Mouse (Mus musculus): ENCODE results near the gene Gse1. TPM values are rescaled to one million over a fixed set of nuclear protein-coding genes. Genes with fewer than 3 reads are reported as not detected.

Gse1 gene
- total and polyA plus RNA-seq, 3 experiments, result 12.1 to 24.3 (median 21.0) TPM

- H3K4me1 ChIP-seq (ENCODE audit: control insufficient read depth, insufficient read depth, low read length), result peaks cover 20% of the 10 kb centered on the region
- no peak overlapping the region for H3K27ac ChIP-seq
- no peaks in the 10 kb centered on the region for H3K79me2 ChIP-seq (replicated peaks; ENCODE audit: control insufficient read depth, insufficient read depth, low read length)
- no peak overlapping the region for H3K9ac ChIP-seq (ENCODE audit: low read depth, low read length)
- H3K27me3 ChIP-seq (ENCODE audit: control insufficient read depth, insufficient read depth, low read length), result no peaks in the 10 kb centered on the region
- DNase-seq, result no peak
- no peaks in the 10 kb centered on the region for H3K36me3 ChIP-seq (ENCODE audit: control insufficient read depth, insufficient read depth, low read length)
- 50% methylated on average over 14 of the region's 14 CpGs for WGBS
- no peak overlapping the region for H3K4me3 ChIP-seq
- intact Hi-C loops (cut with DNase I), result loop anchor here (5.0 kb wide), 1 partner anchor 84 kb away; no protein-coding TSS in a partner anchor
- TF ChIP-seq EP300 (IDR thresholded peaks at IDR 0.05; ENCODE audit: insufficient read depth, low read depth, low read length) (no peak), CTCF (IDR thresholded peaks at IDR 0.05) (no peak), POLR2A (IDR thresholded peaks at IDR 0.05; ENCODE audit: insufficient read depth, low read depth, low read length) (no peak)
Observed at GRCm38 (mm10) chr8:120278009-120278408, 49.8 kb downstream of the Gse1 start.

- no peaks in the 10 kb centered on the region for H3K36me3 ChIP-seq (ENCODE audit: control insufficient read depth, insufficient read depth, low read length)
- no peak overlapping the region for H3K4me3 ChIP-seq
- intact Hi-C loops (cut with DNase I), result loop anchor here (5.0 kb wide), 1 partner anchor 83 kb away; no protein-coding TSS in a partner anchor
- H3K4me1 ChIP-seq (ENCODE audit: control insufficient read depth, insufficient read depth, low read length), result peaks cover 21% of the 10 kb centered on the region
- no peak overlapping the region for H3K27ac ChIP-seq
- DNase-seq, result no peak
- H3K27me3 ChIP-seq (ENCODE audit: control insufficient read depth, insufficient read depth, low read length), result no peaks in the 10 kb centered on the region
- TF ChIP-seq EP300 (IDR thresholded peaks at IDR 0.05; ENCODE audit: insufficient read depth, low read depth, low read length) (no peak), POLR2A (IDR thresholded peaks at IDR 0.05; ENCODE audit: insufficient read depth, low read depth, low read length) (no peak), CTCF (IDR thresholded peaks at IDR 0.05) (no peak)
- no peaks in the 10 kb centered on the region for H3K79me2 ChIP-seq (replicated peaks; ENCODE audit: control insufficient read depth, insufficient read depth, low read length)
- H3K9ac ChIP-seq (ENCODE audit: low read depth, low read length), result no peak overlapping the region
- 76% methylated on average over 8 of the region's 8 CpGs for WGBS
Observed at GRCm38 (mm10) chr8:120279418-120279817, 51.2 kb downstream of the Gse1 start.

GRCm38 (mm10) chr8:120281487-120281886, 53.2 kb downstream of the Gse1 start:
- H3K4me3 ChIP-seq, result no peak overlapping the region
- no peak for TF ChIP-seq POLR2A (IDR thresholded peaks at IDR 0.05; ENCODE audit: insufficient read depth, low read depth, low read length)
- TF ChIP-seq EP300 (IDR thresholded peaks at IDR 0.05; ENCODE audit: insufficient read depth, low read depth, low read length), result peak; percentile 76
- TF ChIP-seq CTCF (IDR thresholded peaks at IDR 0.05), result peak; percentile 97

DNA sequence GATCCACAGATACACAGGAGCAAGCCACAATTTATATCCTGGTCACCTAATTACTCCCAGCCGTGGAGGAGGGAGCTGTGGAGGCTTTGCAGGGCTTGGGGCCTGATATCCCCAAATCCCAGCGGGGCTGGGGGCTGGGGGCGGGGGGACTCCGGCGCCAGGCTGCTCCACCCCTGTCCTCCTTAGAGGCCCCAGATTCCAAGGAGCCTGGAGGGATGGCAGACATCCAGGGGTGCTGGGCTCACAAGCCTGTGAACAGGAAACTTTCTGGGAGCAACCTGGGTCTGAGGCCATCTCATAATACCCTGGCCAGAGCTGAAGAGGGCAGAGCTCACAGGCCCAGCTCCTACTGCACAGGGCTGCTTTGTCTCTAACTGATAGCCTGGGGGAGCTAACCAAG, 54.2 kb downstream of the Gse1 start:
- Histone ChIP-seq H3K4me3 (no peak overlapping the region), H3K4me1 (ENCODE audit: control insufficient read depth, insufficient read depth, low read length) (peaks cover 29% of the 10 kb centered on the region), H3K9ac (ENCODE audit: low read depth, low read length) (no peak overlapping the region), H3K79me2 (replicated peaks; ENCODE audit: control insufficient read depth, insufficient read depth, low read length) (no peaks in the 10 kb centered on the region), H3K36me3 (ENCODE audit: control insufficient read depth, insufficient read depth, low read length) (no peaks in the 10 kb centered on the region), H3K27me3 (ENCODE audit: control insufficient read depth, insufficient read depth, low read length) (no peaks in the 10 kb centered on the region), H3K27ac (no peak overlapping the region)
- no peak for TF ChIP-seq POLR2A (IDR thresholded peaks at IDR 0.05; ENCODE audit: insufficient read depth, low read depth, low read length)
- TF ChIP-seq EP300 (IDR thresholded peaks at IDR 0.05; ENCODE audit: insufficient read depth, low read depth, low read length), result no peak
- TF ChIP-seq CTCF (IDR thresholded peaks at IDR 0.05), result no peak
- WGBS, result 23% methylated on average over 5 of the region's 5 CpGs
- DNase-seq, result no peak
- intact Hi-C loops (cut with DNase I), result no loop called here

More at GRCm38 (mm10) chr8:120281487-120281886, 53.2 kb downstream of the Gse1 start:
- H3K4me1 ChIP-seq (ENCODE audit: control insufficient read depth, insufficient read depth, low read length), result peaks cover 35% of the 10 kb centered on the region
- 24% methylated on average over 4 of the region's 4 CpGs for WGBS
- no peak overlapping the region for H3K27ac ChIP-seq
- no peaks in the 10 kb centered on the region for H3K27me3 ChIP-seq (ENCODE audit: control insufficient read depth, insufficient read depth, low read length)
- H3K79me2 ChIP-seq (replicated peaks; ENCODE audit: control insufficient read depth, insufficient read depth, low read length), result no peaks in the 10 kb centered on the region
- H3K9ac ChIP-seq (ENCODE audit: low read depth, low read length), result no peak overlapping the region
- DNase-seq, result peak; percentile 72 to 84
- H3K36me3 ChIP-seq (ENCODE audit: control insufficient read depth, insufficient read depth, low read length), result no peaks in the 10 kb centered on the region
- intact Hi-C loops (cut with DNase I), result loop anchor here (2.0 kb wide), 1 partner anchor 253 kb away; no protein-coding TSS in a partner anchor

GRCm38 (mm10) chr8:120284265-120284664, 56.0 kb downstream of the Gse1 start:
- Histone ChIP-seq H3K4me1 (ENCODE audit: control insufficient read depth, insufficient read depth, low read length) (peaks cover 31% of the 10 kb centered on the region), H3K27me3 (ENCODE audit: control insufficient read depth, insufficient read depth, low read length) (no peaks in the 10 kb centered on the region), H3K36me3 (ENCODE audit: control insufficient read depth, insufficient read depth, low read length) (no peaks in the 10 kb centered on the region), H3K4me3 (no peak overlapping the region), H3K79me2 (replicated peaks; ENCODE audit: control insufficient read depth, insufficient read depth, low read length) (no peaks in the 10 kb centered on the region), H3K9ac (ENCODE audit: low read depth, low read length) (no peak overlapping the region), H3K27ac (no peak overlapping the region)
- intact Hi-C loops (cut with DNase I), result loop anchor here (2.0 kb wide), 1 partner anchor 35 kb away; no protein-coding TSS in a partner anchor
- TF ChIP-seq CTCF (IDR thresholded peaks at IDR 0.05), result no peak
- TF ChIP-seq POLR2A (IDR thresholded peaks at IDR 0.05; ENCODE audit: insufficient read depth, low read depth, low read length), result no peak
- TF ChIP-seq EP300 (IDR thresholded peaks at IDR 0.05; ENCODE audit: insufficient read depth, low read depth, low read length), result no peak
- DNase-seq, result no peak
- WGBS, result 82% methylated on average over 9 of the region's 9 CpGs

DNA sequence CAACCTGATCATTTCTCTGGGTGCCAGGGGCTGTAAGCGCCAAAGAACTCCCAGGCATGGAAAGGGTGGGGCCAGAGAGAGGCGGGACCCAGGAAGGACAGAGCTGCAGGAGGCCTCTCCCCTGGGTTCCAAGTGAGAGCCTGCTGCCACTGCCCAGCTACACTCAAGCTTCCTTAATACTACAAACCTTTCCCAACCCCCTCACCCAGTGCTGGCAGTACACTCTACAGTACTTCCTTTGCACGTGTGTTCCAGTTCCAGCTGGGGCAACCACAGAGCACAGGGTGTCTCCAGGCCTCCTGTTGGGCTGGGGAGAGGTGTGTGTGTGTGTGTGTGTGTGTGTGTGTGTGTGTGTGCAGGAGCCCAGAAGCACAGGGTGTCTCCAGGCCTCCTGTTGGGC, 56.8 kb downstream of the Gse1 start:
- TF ChIP-seq POLR2A (IDR thresholded peaks at IDR 0.05; ENCODE audit: insufficient read depth, low read depth, low read length), result no peak
- peak; percentile 52; the same call in 1 of the 2 replicates for TF ChIP-seq EP300 (IDR thresholded peaks at IDR 0.05; ENCODE audit: insufficient read depth, low read depth, low read length)
- no peaks in the 10 kb centered on the region for H3K79me2 ChIP-seq (replicated peaks; ENCODE audit: control insufficient read depth, insufficient read depth, low read length)
- no peak overlapping the region for H3K4me3 ChIP-seq
- no peaks in the 10 kb centered on the region for H3K27me3 ChIP-seq (ENCODE audit: control insufficient read depth, insufficient read depth, low read length)
- no peak overlapping the region for H3K27ac ChIP-seq
- no peak for DNase-seq
- intact Hi-C loops (cut with DNase I), result loop anchor here (2.0 to 5.0 kb wide), 2 partner anchors 34 to 312 kb away; no protein-coding TSS in a partner anchor
- peaks cover 33% of the 10 kb centered on the region for H3K4me1 ChIP-seq (ENCODE audit: control insufficient read depth, insufficient read depth, low read length)
- no peaks in the 10 kb centered on the region for H3K36me3 ChIP-seq (ENCODE audit: control insufficient read depth, insufficient read depth, low read length)
- WGBS, result 30% methylated on average over 3 of the region's 3 CpGs
- H3K9ac ChIP-seq (ENCODE audit: low read depth, low read length), result no peak overlapping the region

All from heart, adult 2 months (tissue).